Mouse (Mus musculus): ENCODE measurements around the gene Kif11. TPM values are rescaled to one million over a fixed set of nuclear protein-coding genes. Genes with fewer than 3 reads are reported as not detected.

Gene Kif11
- total and polyA plus RNA-seq, 2 experiments from 2014 or later: 10.8 to 31.4 TPM

GRCm38 (mm10) chr19:37443631-37444140 is 67.5 kb downstream of the Kif11 start:
- Histone ChIP-seq H3K4me2 (ENCODE audit: low read depth, low read length) (no peak overlapping the region), H3K4me1 (ENCODE audit: control insufficient read depth, insufficient read depth) (peaks cover 4% of the 10 kb centered on the region; the same call in 1 of the 2 replicates), H3K27ac (ENCODE audit: low read depth) (no peak overlapping the region), H3K9ac (replicated peaks; ENCODE audit: low read depth, low read length) (no peak overlapping the region), H3K4me3 (ENCODE audit: low read depth, low read length) (no peak overlapping the region), H3K36me3 (replicated peaks; ENCODE audit: control insufficient read depth, insufficient read depth, low read length) (no peaks in the 10 kb centered on the region), H3K27me3 (ENCODE audit: control insufficient read depth, insufficient read depth, low read length) (peaks cover 12% of the 10 kb centered on the region), H3K9me3 (replicated peaks; ENCODE audit: control insufficient read depth, low read length) (no peaks in the 10 kb centered on the region)
- ATAC-seq (ENCODE audit: insufficient read depth, low read depth): no peak
- WGBS: 23% methylated on average over 4 of the region's 4 CpGs
- TF ChIP-seq CTCF (IDR thresholded peaks at IDR 0.05; ENCODE audit: low read depth) (no peak), EP300 (IDR thresholded peaks at IDR 0.05; ENCODE audit: low read depth) (no peak)
- DNase-seq (ENCODE audit: low spot score): no peak

GRCm38 (mm10) chr19:37448212-37448611 is 72.0 kb downstream of the Kif11 start:
- H3K9me3 ChIP-seq (replicated peaks; ENCODE audit: control insufficient read depth, low read length): no peaks in the 10 kb centered on the region
- H3K4me3 ChIP-seq (ENCODE audit: low read depth, low read length): no peak overlapping the region
- WGBS: 51% methylated on average over 5 of the region's 5 CpGs
- DNase-seq (ENCODE audit: low spot score) (no peak), ATAC-seq (ENCODE audit: insufficient read depth, low read depth) (no peak)
- H3K36me3 ChIP-seq (replicated peaks; ENCODE audit: control insufficient read depth, insufficient read depth, low read length): no peaks in the 10 kb centered on the region
- no peak for TF ChIP-seq CTCF (IDR thresholded peaks at IDR 0.05; ENCODE audit: low read depth)
- no peak for TF ChIP-seq EP300 (IDR thresholded peaks at IDR 0.05; ENCODE audit: low read depth)
- H3K27me3 ChIP-seq (ENCODE audit: control insufficient read depth, insufficient read depth, low read length): no peaks in the 10 kb centered on the region
- H3K4me2 ChIP-seq (ENCODE audit: low read depth, low read length): no peak overlapping the region
- H3K9ac ChIP-seq (replicated peaks; ENCODE audit: low read depth, low read length): no peak overlapping the region
- H3K27ac ChIP-seq (ENCODE audit: low read depth): no peak overlapping the region
- H3K4me1 ChIP-seq (ENCODE audit: control insufficient read depth, insufficient read depth): peaks cover 4% of the 10 kb centered on the region; the same call in 1 of the 2 replicates

- TF ChIP-seq EP300 (IDR thresholded peaks at IDR 0.05; ENCODE audit: low read depth): no peak
- no peak for TF ChIP-seq CTCF (IDR thresholded peaks at IDR 0.05; ENCODE audit: low read depth)
- no peaks in the 10 kb centered on the region for H3K9me3 ChIP-seq (replicated peaks; ENCODE audit: control insufficient read depth, low read length)
- H3K4me1 ChIP-seq (ENCODE audit: control insufficient read depth, insufficient read depth): no peaks in the 10 kb centered on the region
- no peaks in the 10 kb centered on the region for H3K36me3 ChIP-seq (replicated peaks; ENCODE audit: control insufficient read depth, insufficient read depth, low read length)
- H3K27me3 ChIP-seq (ENCODE audit: control insufficient read depth, insufficient read depth, low read length): no peaks in the 10 kb centered on the region
- no peak overlapping the region for H3K4me2 ChIP-seq (ENCODE audit: low read depth, low read length)
- H3K27ac ChIP-seq (ENCODE audit: low read depth): no peak overlapping the region
- WGBS: 87% methylated on average over 3 of the region's 3 CpGs
- no peak overlapping the region for H3K4me3 ChIP-seq (ENCODE audit: low read depth, low read length)
- no peak for DNase-seq (ENCODE audit: low spot score)
- no peak overlapping the region for H3K9ac ChIP-seq (replicated peaks; ENCODE audit: low read depth, low read length)
- no peak for ATAC-seq (ENCODE audit: insufficient read depth, low read depth)
Observed at GRCm38 (mm10) chr19:37449246-37449645, 73.0 kb downstream of the Kif11 start.

- no peak overlapping the region for H3K4me3 ChIP-seq (ENCODE audit: low read depth, low read length)
- no peaks in the 10 kb centered on the region for H3K36me3 ChIP-seq (replicated peaks; ENCODE audit: control insufficient read depth, insufficient read depth, low read length)
- ATAC-seq (ENCODE audit: insufficient read depth, low read depth): no peak
- H3K4me2 ChIP-seq (ENCODE audit: low read depth, low read length): no peak overlapping the region
- DNase-seq (ENCODE audit: low spot score): no peak
- no peaks in the 10 kb centered on the region for H3K9me3 ChIP-seq (replicated peaks; ENCODE audit: control insufficient read depth, low read length)
- TF ChIP-seq EP300 (IDR thresholded peaks at IDR 0.05; ENCODE audit: low read depth) (no peak), CTCF (IDR thresholded peaks at IDR 0.05; ENCODE audit: low read depth) (no peak)
- H3K27me3 ChIP-seq (ENCODE audit: control insufficient read depth, insufficient read depth, low read length): no peaks in the 10 kb centered on the region
- H3K9ac ChIP-seq (replicated peaks; ENCODE audit: low read depth, low read length): no peak overlapping the region
- no peaks in the 10 kb centered on the region for H3K4me1 ChIP-seq (ENCODE audit: control insufficient read depth, insufficient read depth)
- H3K27ac ChIP-seq (ENCODE audit: low read depth): no peak overlapping the region
- 61% methylated on average over 2 of the region's 2 CpGs for WGBS
Observed at GRCm38 (mm10) chr19:37455528-37455927, 79.3 kb downstream of the Kif11 start.

- Histone ChIP-seq H3K4me2 (ENCODE audit: low read depth, low read length) (no peak overlapping the region), H3K9ac (replicated peaks; ENCODE audit: low read depth, low read length) (no peak overlapping the region), H3K36me3 (replicated peaks; ENCODE audit: control insufficient read depth, insufficient read depth, low read length) (no peaks in the 10 kb centered on the region), H3K9me3 (replicated peaks; ENCODE audit: control insufficient read depth, low read length) (no peaks in the 10 kb centered on the region), H3K4me1 (ENCODE audit: control insufficient read depth, insufficient read depth) (no peaks in the 10 kb centered on the region), H3K27me3 (ENCODE audit: control insufficient read depth, insufficient read depth, low read length) (no peaks in the 10 kb centered on the region), H3K27ac (ENCODE audit: low read depth) (no peak overlapping the region), H3K4me3 (ENCODE audit: low read depth, low read length) (no peak overlapping the region)
- ATAC-seq (ENCODE audit: insufficient read depth, low read depth): no peak
- no peak for DNase-seq (ENCODE audit: low spot score)
- 93% methylated on average over 1 of the region's 1 CpGs for WGBS
- TF ChIP-seq EP300 (IDR thresholded peaks at IDR 0.05; ENCODE audit: low read depth) (no peak), CTCF (IDR thresholded peaks at IDR 0.05; ENCODE audit: low read depth) (no peak)
Observed at GRCm38 (mm10) chr19:37455961-37456360, 79.8 kb downstream of the Kif11 start.

GRCm38 (mm10) chr19:37458013-37458412 is 81.8 kb downstream of the Kif11 start:
- no peak for ATAC-seq (ENCODE audit: insufficient read depth, low read depth)
- Histone ChIP-seq H3K4me3 (ENCODE audit: low read depth, low read length) (no peak overlapping the region), H3K9me3 (replicated peaks; ENCODE audit: control insufficient read depth, low read length) (no peaks in the 10 kb centered on the region), H3K4me2 (ENCODE audit: low read depth, low read length) (no peak overlapping the region), H3K9ac (replicated peaks; ENCODE audit: low read depth, low read length) (no peak overlapping the region), H3K4me1 (ENCODE audit: control insufficient read depth, insufficient read depth) (no peaks in the 10 kb centered on the region), H3K27ac (ENCODE audit: low read depth) (no peak overlapping the region), H3K27me3 (ENCODE audit: control insufficient read depth, insufficient read depth, low read length) (no peaks in the 10 kb centered on the region), H3K36me3 (replicated peaks; ENCODE audit: control insufficient read depth, insufficient read depth, low read length) (no peaks in the 10 kb centered on the region)
- WGBS: 83% methylated on average over 6 of the region's 6 CpGs
- DNase-seq (ENCODE audit: low spot score): no peak
- TF ChIP-seq CTCF (IDR thresholded peaks at IDR 0.05; ENCODE audit: low read depth): no peak
- TF ChIP-seq EP300 (IDR thresholded peaks at IDR 0.05; ENCODE audit: low read depth): no peak
